Mouse (Mus musculus): ENCODE results near the gene Rbfox3. TPM values are rescaled to one million over a fixed set of nuclear protein-coding genes. Genes with fewer than 3 reads are reported as not detected.
A peak's percentile ranks its signal among the peaks of the same experiment; 100 is the strongest.

Gene Rbfox3
- polyA plus RNA-seq, 1 experiment from 2014 or later = 1.7 TPM

DNA sequence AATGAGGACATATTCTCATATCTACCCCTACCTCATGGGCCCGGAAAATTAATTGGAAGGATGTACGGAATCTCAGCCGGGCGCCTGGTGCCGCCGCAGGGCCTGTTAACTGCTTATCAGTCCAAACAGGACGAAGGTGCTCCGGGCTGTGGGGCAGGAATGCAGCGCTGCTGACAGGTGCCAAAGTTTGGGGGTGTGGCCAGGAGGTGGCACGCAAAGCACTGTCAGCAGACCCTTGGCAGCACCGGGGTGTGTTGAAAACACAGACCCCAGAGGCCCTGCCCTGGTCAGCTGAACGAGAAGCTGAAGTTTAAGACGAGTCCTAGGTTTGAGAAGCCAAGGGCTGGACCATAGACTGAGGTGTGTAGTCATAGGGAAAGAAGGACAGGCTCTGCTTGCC is 468.7 kb downstream of the Rbfox3 start:
- Histone ChIP-seq H3K4me1 (replicated peaks; ENCODE audit: control insufficient read depth, insufficient read depth, low read length) (peaks cover 8% of the 10 kb centered on the region; the same call in 1 of the 2 replicates), H3K27ac (ENCODE audit: low read depth) (no peak overlapping the region), H3K27me3 (replicated peaks; ENCODE audit: control insufficient read depth, insufficient read depth, low read length) (no peaks in the 10 kb centered on the region), H3K4me2 (ENCODE audit: low read length) (no peak overlapping the region), H3K9ac (ENCODE audit: low read length) (no peak overlapping the region), H3K36me3 (ENCODE audit: control insufficient read depth, insufficient read depth, low read length) (peaks cover 7% of the 10 kb centered on the region; the same call in 1 of the 2 replicates), H3K9me3 (ENCODE audit: control insufficient read depth, low read length) (no peaks in the 10 kb centered on the region), H3K4me3 (ENCODE audit: low read depth, low read length) (no peak overlapping the region)
- WGBS = 69% methylated on average over 13 of the region's 13 CpGs
- peak; percentile 17; the same call in 1 of the 2 replicates for ATAC-seq (replicated peaks; ENCODE audit: low FRiP score, low TSS enrichment, low read depth)
- DNase-seq (ENCODE audit: low spot score) = no peak

Small RNA genes lying within 50 kb of the gene (microRNA-seq; reads per million reads assigned to microRNA genes)
- gene Gm25040 = not detected

Other genes starting within 250 kb of the Rbfox3 start
- gene Enpp7, start 76.6 kb upstream of the Rbfox3 start, polyA plus RNA-seq (2014; fragmentation: Nextera tagmentation; extraction: Ambion mirVana) = not detected in 2 replicates
- gene Cbx2, start 111.4 kb upstream of the Rbfox3 start, polyA plus RNA-seq (2014; fragmentation: Nextera tagmentation; extraction: Ambion mirVana) = 31.5 and 32.0 TPM in 2 replicates
- gene Cbx8, start 129.4 kb upstream of the Rbfox3 start, polyA plus RNA-seq (2014; fragmentation: Nextera tagmentation; extraction: Ambion mirVana) = 7.7 and 11.4 TPM in 2 replicates
- 9.9 and 10.5 TPM in 2 replicates for gene Cbx4, start 174.6 kb upstream of the Rbfox3 start, polyA plus RNA-seq (2014; fragmentation: Nextera tagmentation; extraction: Ambion mirVana)

Data from intestine, embryonic 14.5 days (tissue).